Mouse (Mus musculus) adipocyte (in vitro differentiated cells): ENCODE results near the gene Stat5a.

Experiments
- DNase-seq: peaks from one replicate; pipeline ENCODE4 v3.0.0-alpha.2; 2016; ENCODE audit warnings: low spot score

Stat5a gene

GRCm38 (mm10) chr11:100896078-100896477, 36.9 kb downstream of the Stat5a start:
- no peak for DNase-seq

- no peak for DNase-seq
Measured at GRCm38 (mm10) chr11:100897294-100898231, 38.4 kb downstream of the Stat5a start.

- DNase-seq: no peak
Measured at GRCm38 (mm10) chr11:100898441-100899199, 39.5 kb downstream of the Stat5a start.

GRCm38 (mm10) chr11:100904580-100905351, 45.6 kb downstream of the Stat5a start:
- no peak for DNase-seq

GRCm38 (mm10) chr11:100905929-100906328, 46.8 kb downstream of the Stat5a start:
- DNase-seq: no peak

GRCm38 (mm10) chr11:100906885-100907284, 47.7 kb downstream of the Stat5a start:
- no peak for DNase-seq

GRCm38 (mm10) chr11:100908112-100908511, 49.0 kb downstream of the Stat5a start:
- DNase-seq: no peak

GRCm38 (mm10) chr11:100908567-100908966, 49.4 kb downstream of the Stat5a start:
- DNase-seq: no peak

GRCm38 (mm10) chr11:100912401-100913155, 53.4 kb downstream of the Stat5a start:
- DNase-seq: no peak

- DNase-seq: no peak
Measured at GRCm38 (mm10) chr11:100914415-100914814, 55.3 kb downstream of the Stat5a start.

GRCm38 (mm10) chr11:100915063-100915462, 55.9 kb downstream of the Stat5a start:
- no peak for DNase-seq

- DNase-seq: no peak
Measured at GRCm38 (mm10) chr11:100916432-100916971, 57.4 kb downstream of the Stat5a start.

- no peak for DNase-seq
Measured at GRCm38 (mm10) chr11:100918007-100918406, 58.9 kb downstream of the Stat5a start.

GRCm38 (mm10) chr11:100920887-100921624, 61.9 kb downstream of the Stat5a start:
- no peak for DNase-seq

GRCm38 (mm10) chr11:100924386-100924919, 65.3 kb downstream of the Stat5a start:
- DNase-seq: peak; percentile 64

- DNase-seq: no peak
Measured at GRCm38 (mm10) chr11:100927386-100927785, 68.2 kb downstream of the Stat5a start.

- DNase-seq: no peak
Measured at GRCm38 (mm10) chr11:100930611-100931010, 71.5 kb downstream of the Stat5a start.

GRCm38 (mm10) chr11:100931254-100931921, 72.2 kb downstream of the Stat5a start:
- peak; percentile 50 for DNase-seq
